ENCODE assay signal across 18 mouse cellular contexts in genomic region chr13:9430724-9431123, GRCm38 (mm10).
"Had no signal": no experiment of that assay in that cellular context is flagged by ENCODE, and none has a peak within 500 bp of the region (broad histone marks: within the 10 kb centered on the region; RNA-seq: fewer than 3 reads in every experiment).

No protein-coding gene starts in this region.

- H3K9ac ChIP-seq: liver, embryonic 13.5 days; midbrain, embryonic 12.5 days; midbrain, embryonic 15.5 days; neural tube, embryonic 13.5 days; stomach, embryonic 15.5 days had no signal

- H3K36me3 ChIP-seq: liver, embryonic 13.5 days; midbrain, embryonic 12.5 days; midbrain, embryonic 15.5 days; neural tube, embryonic 13.5 days; stomach, embryonic 15.5 days had no signal

- DNase-seq: kidney, adult 9 months; kidney, postnatal 14 days; kidney, postnatal 4 days; layer of hippocampus, adult 9-11 months; layer of hippocampus, postnatal 36 days; liver, embryonic 13.5 days; lung, adult 2 months; lung, postnatal 14 days; lung, postnatal 4 days; retina, postnatal 1 day; right cerebral cortex, postnatal 25 days; spleen, adult 18-20 months had no signal

- H3K4me3 ChIP-seq: left cerebral cortex, adult 2 months; liver, embryonic 13.5 days; midbrain, embryonic 12.5 days; midbrain, embryonic 15.5 days; myocyte; neural tube, embryonic 13.5 days; stomach, embryonic 15.5 days had no signal

- H3K4me1 ChIP-seq: midbrain, embryonic 12.5 days; midbrain, embryonic 15.5 days; neural tube, embryonic 13.5 days; stomach, embryonic 15.5 days had no signal

- H3K9me3 ChIP-seq: liver, embryonic 13.5 days; stomach, embryonic 15.5 days had no signal

- ATAC-seq: midbrain, embryonic 15.5 days had no signal

- H3K27ac ChIP-seq: left cerebral cortex, adult 2 months; liver, embryonic 13.5 days; midbrain, embryonic 12.5 days; midbrain, embryonic 15.5 days; neural tube, embryonic 13.5 days; stomach, embryonic 15.5 days had no signal

- H3K4me2 ChIP-seq: liver, embryonic 13.5 days; midbrain, embryonic 12.5 days; midbrain, embryonic 15.5 days; neural tube, embryonic 13.5 days; stomach, embryonic 15.5 days had no signal

- H3K27me3 ChIP-seq: liver, embryonic 13.5 days; midbrain, embryonic 12.5 days; midbrain, embryonic 15.5 days; neural tube, embryonic 13.5 days; stomach, embryonic 15.5 days had no signal
